Mouse (Mus musculus) liver, embryonic 12.5 days (tissue): Measurements from ENCODE around the gene Ube2h. TPM values are rescaled to one million over a fixed set of nuclear protein-coding genes. Genes with fewer than 3 reads are reported as not detected.

Source experiments
- ATAC-seq: fragments of 200-750 bp; cut with Nextera tagmentation; 2 replicates; pipeline ENCODE4 v1.8.0; 2017; ENCODE audit warnings: moderate number of reproducible peaks, mild to moderate bottlenecking, moderate library complexity
- H3K27ac ChIP-seq: fragments of 300-500 bp; sonication (generic); 2 replicates; pipeline ENCODE4 v1.5.1; 2016; ENCODE audit warnings: mild to moderate bottlenecking
- H3K27me3 ChIP-seq: fragments of 300-500 bp; sonication (generic); replicated peaks from 2 replicates; pipeline ENCODE4 v1.6.1; 2016; ENCODE audit warnings: mild to moderate bottlenecking, moderate library complexity
- H3K36me3 ChIP-seq: fragments of 300-500 bp; sonication (generic); 2 replicates; pipeline ENCODE4 v1.6.1; 2016; ENCODE audit warnings: mild to moderate bottlenecking, moderate library complexity
- H3K4me1 ChIP-seq: fragments of 300-500 bp; sonication (generic); 2 replicates; pipeline ENCODE4 v1.6.1; 2016
- H3K4me2 ChIP-seq: fragments of 300-500 bp; sonication (generic); 2 replicates; pipeline ENCODE4 v1.6.1; 2016; ENCODE audit warnings: mild to moderate bottlenecking, moderate library complexity
- H3K4me3 ChIP-seq: fragments of 300-500 bp; sonication (generic); 2 replicates; pipeline ENCODE4 v1.5.1; 2016; ENCODE audit warnings: mild to moderate bottlenecking, moderate library complexity
- H3K9ac ChIP-seq: fragments of 300-500 bp; sonication (generic); 2 replicates; pipeline ENCODE4 v1.6.1; 2016; ENCODE audit warnings: mild to moderate bottlenecking, moderate library complexity
- H3K9me3 ChIP-seq: fragments of 300-500 bp; sonication (generic); replicated peaks from 2 replicates; pipeline ENCODE4 v1.6.1; 2016; ENCODE audit warnings: mild to moderate bottlenecking, moderate library complexity
- WGBS: fragments of 180-500 bp; shearing (Covaris S2); methylation state at CpG from one replicate; pipeline ENCODE4 v1.1.7; 2016; ENCODE audit not compliant: insufficient replicate concordance; 5-methylcytosine and 5-hydroxymethylcytosine counted together
- polyA plus RNA-seq: library from polyadenylated mRNA; unstranded; fragments of >200 nt; fragmentation: Nextera tagmentation; extraction: Ambion mirVana; gene quantifications from 2 replicates; pipeline ENCODE4 v1.2.1, GENCODE M21; 2016

The Ube2h gene
- polyA plus RNA-seq, 1 experiment from 2014 or later: 31.6 TPM

DNA sequence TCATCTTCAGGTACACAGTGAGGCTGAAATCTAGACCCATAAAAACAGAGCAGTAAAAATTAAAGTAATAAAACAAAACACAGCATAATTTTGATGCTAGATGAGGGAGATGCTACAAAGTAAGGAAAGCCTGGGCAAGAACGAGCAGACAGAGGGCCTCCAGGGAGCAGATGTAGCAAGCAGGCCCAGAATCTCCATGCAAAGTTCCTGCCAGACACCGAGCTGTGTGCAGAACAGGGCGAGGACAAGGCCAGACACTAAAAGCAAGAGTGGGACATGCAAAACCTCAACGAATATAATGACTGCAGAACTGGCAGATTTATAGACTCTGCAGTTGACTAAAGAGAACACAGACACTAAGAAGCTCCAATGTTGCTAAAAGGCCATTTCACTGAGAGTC lies 38.9 kb downstream of the Ube2h start:
- no peak overlapping the region for H3K4me2 ChIP-seq
- H3K27ac ChIP-seq: no peak overlapping the region
- no peaks in the 10 kb centered on the region for H3K9me3 ChIP-seq
- 85% methylated on average over 4 of the region's 4 CpGs for WGBS
- H3K4me1 ChIP-seq: no peaks in the 10 kb centered on the region
- no peak overlapping the region for H3K4me3 ChIP-seq
- no peaks in the 10 kb centered on the region for H3K27me3 ChIP-seq
- H3K36me3 ChIP-seq: peaks cover 68% of the 10 kb centered on the region
- H3K9ac ChIP-seq: no peak overlapping the region
- no peak for ATAC-seq

DNA sequence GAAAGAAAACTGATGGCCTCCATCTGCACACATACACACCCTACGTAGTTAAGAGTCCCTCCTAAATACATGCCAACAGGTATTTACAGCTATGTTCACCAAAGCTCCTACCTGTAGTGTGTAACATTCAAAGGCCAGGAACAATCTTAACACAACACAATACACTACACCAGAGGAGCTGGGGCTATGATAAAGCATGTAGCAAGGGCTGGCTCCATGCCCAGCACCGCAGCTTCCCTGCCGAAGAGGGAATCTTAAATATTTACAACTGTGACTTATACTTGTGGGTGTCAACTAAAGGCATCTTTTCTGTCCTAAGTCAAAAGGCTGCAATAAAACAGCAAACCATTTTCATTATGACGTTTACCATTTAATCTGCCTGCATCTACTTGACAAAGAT lies 41.3 kb downstream of the Ube2h start:
- Histone ChIP-seq H3K4me2 (no peak overlapping the region), H3K9ac (no peak overlapping the region), H3K9me3 (no peaks in the 10 kb centered on the region), H3K27ac (no peak overlapping the region), H3K4me3 (no peak overlapping the region), H3K4me1 (no peaks in the 10 kb centered on the region), H3K36me3 (peaks cover 75% of the 10 kb centered on the region), H3K27me3 (no peaks in the 10 kb centered on the region)
- ATAC-seq: no peak
- WGBS: 75% methylated on average over 4 of the region's 4 CpGs

DNA sequence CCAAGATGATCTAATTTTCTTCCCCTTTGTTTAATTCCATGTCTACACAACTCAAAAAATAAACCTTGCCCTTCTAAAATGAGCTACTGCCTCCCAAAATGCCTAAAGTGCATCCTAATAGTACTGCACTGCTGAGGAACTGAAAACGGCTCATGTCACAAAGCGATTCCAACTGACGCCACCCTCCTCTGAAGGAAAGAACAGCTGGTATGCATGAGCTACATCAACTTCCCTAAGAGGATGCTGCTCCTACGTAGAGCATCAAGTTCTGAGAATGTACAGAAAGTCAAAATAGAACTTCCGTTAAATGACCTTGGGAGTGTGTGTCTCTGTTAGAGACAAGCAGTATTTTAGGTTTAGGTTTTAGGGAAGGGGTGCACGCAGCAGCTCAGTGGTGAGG lies 45.1 kb downstream of the Ube2h start:
- H3K4me2 ChIP-seq: no peak overlapping the region
- no peak for ATAC-seq
- peaks cover 65% of the 10 kb centered on the region for H3K36me3 ChIP-seq
- WGBS: 85% methylated on average over 6 of the region's 6 CpGs
- no peak overlapping the region for H3K27ac ChIP-seq
- H3K9me3 ChIP-seq: no peaks in the 10 kb centered on the region
- H3K9ac ChIP-seq: no peak overlapping the region
- H3K27me3 ChIP-seq: no peaks in the 10 kb centered on the region
- no peaks in the 10 kb centered on the region for H3K4me1 ChIP-seq
- H3K4me3 ChIP-seq: no peak overlapping the region

DNA sequence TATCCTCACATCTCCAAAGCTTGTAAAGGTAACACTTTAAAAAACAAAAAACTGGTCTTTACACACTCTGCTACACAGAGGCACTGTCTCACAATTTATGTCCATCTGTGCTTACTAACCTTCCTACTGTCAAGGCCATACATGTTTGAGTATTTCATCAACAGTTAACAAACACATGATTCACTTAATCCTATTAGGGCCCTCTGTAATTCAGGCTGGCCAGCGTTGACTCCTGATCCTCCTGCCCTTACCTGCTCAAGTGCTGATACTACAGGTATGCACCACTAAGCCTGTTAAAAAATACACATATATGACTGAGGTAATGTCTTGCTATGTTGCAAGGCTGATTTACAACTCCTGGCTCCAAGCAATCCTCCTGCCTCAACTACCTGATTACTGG lies 46.4 kb downstream of the Ube2h start:
- H3K4me3 ChIP-seq: no peak overlapping the region
- peaks cover 71% of the 10 kb centered on the region for H3K36me3 ChIP-seq
- H3K9me3 ChIP-seq: no peaks in the 10 kb centered on the region
- WGBS: 83% methylated on average over 1 of the region's 1 CpGs
- no peak overlapping the region for H3K9ac ChIP-seq
- H3K27me3 ChIP-seq: no peaks in the 10 kb centered on the region
- no peaks in the 10 kb centered on the region; the same call in 1 of the 2 replicates for H3K4me1 ChIP-seq
- no peak overlapping the region for H3K27ac ChIP-seq
- no peak overlapping the region for H3K4me2 ChIP-seq
- ATAC-seq: no peak

DNA sequence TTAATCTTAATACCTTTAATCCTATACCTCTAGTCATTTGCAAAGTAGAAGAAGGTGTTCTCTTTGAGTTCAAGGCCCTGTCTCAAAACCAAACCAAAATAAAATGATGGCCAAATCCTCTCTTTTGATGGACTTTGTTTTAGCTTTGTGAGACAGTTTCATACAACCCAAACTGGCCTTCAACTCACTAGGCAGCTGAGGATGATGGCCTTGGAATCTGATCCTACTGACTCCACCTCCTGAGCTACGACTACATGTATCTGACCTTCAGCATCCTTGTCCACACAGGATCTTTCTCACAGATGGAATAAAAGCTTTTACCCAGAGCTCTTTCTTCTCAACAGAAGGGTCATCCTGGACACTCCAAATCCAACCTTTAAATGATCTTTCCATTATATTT lies 48.5 kb downstream of the Ube2h start:
- no peak overlapping the region for H3K9ac ChIP-seq
- no peak overlapping the region for H3K4me2 ChIP-seq
- H3K4me1 ChIP-seq: no peaks in the 10 kb centered on the region; the same call in 1 of the 2 replicates
- no peak overlapping the region for H3K4me3 ChIP-seq
- H3K27ac ChIP-seq: no peak overlapping the region
- H3K36me3 ChIP-seq: peaks cover 67% of the 10 kb centered on the region
- no peaks in the 10 kb centered on the region for H3K9me3 ChIP-seq
- no peak for ATAC-seq
- 70% methylated on average over 1 of the region's 1 CpGs for WGBS
- H3K27me3 ChIP-seq: no peaks in the 10 kb centered on the region

DNA sequence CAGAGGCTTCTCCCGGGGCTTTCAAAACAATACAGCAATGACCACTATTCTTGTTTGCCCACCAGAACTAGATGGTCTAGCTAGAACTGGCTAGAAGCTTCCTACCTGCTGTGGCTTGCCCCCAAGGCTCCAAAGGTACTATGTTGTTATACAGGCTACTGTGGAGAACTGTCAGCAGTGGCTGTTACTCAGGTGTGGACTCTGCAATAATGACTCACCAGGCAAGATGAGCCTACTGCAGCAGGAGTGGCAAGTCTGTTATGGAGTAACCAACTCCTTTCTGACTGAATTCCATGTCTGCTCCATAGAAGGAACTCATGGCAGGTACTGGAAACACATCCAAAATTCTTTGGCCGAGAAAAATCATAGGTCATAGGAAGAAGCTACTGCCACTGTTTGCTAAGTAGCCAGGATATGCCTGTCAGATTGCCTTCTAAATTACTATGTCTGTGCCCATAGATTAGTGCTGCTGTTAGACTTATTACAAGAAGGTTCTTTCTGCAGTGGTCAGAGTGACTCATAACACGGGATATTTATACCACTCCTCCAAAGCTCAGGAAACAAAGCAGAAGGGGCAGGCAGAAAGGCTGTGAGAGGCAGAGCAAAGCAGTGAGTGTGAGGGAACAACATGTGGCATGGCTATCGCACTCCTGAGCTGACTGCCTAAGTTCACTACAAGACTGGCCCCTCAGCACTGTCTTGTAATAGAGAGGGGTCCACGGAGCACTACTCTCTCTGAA lies 51.9 kb downstream of the Ube2h start:
- Histone ChIP-seq H3K4me3 (no peak overlapping the region), H3K27ac (no peak overlapping the region), H3K4me1 (no peaks in the 10 kb centered on the region; the same call in 1 of the 2 replicates), H3K36me3 (peaks cover 36% of the 10 kb centered on the region), H3K9me3 (no peaks in the 10 kb centered on the region), H3K27me3 (no peaks in the 10 kb centered on the region), H3K9ac (no peak overlapping the region), H3K4me2 (no peak overlapping the region)
- 76% methylated on average over 5 of the region's 5 CpGs for WGBS
- ATAC-seq: no peak

DNA sequence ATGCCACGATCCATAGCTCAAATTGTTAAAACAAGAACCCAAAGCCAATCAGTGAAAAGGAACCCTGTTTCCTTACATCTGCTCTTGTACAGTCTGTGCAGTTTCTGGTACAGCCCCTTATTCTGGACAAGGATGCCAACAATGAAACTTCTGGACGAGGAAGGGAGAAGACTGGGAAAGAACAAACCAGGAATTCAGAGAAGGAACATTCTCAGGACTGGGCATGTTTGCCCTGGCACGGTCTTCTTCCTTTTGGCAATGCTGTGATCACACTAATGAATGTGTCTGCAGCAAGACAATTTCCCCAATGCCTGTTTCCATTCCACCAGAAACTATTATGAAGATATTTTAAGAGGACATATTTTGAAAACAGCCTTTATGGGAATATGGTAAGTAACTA lies 55.6 kb downstream of the Ube2h start:
- Histone ChIP-seq H3K4me2 (no peak overlapping the region), H3K4me1 (peaks cover 17% of the 10 kb centered on the region), H3K36me3 (peaks cover 24% of the 10 kb centered on the region), H3K27me3 (no peaks in the 10 kb centered on the region), H3K9ac (no peak overlapping the region), H3K27ac (no peak overlapping the region), H3K9me3 (no peaks in the 10 kb centered on the region), H3K4me3 (no peak overlapping the region)
- ATAC-seq: no peak
- WGBS: 79% methylated on average over 3 of the region's 3 CpGs

DNA sequence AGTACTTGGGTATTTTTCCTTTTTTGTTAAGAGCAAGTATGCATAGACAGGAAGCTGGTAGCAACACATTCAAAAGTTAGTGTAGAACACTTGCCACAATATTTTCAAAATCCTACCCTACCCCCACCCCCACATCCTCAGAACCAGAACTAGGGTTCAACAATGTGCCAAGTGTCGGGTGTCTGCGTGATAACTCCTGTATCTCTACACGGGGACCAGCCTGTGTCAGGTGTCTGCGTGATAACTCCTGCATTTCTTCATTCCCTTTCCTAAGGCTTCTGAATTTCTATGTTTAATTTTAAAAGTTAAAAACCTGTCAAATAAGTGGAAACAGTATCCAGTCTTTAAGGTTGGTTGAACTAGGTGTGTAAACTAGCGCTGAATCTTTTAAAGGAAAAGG lies 58.4 kb downstream of the Ube2h start:
- H3K4me2 ChIP-seq: no peak overlapping the region
- peaks cover 19% of the 10 kb centered on the region for H3K4me1 ChIP-seq
- no peaks in the 10 kb centered on the region for H3K27me3 ChIP-seq
- ATAC-seq: no peak
- no peak overlapping the region for H3K4me3 ChIP-seq
- no peaks in the 10 kb centered on the region for H3K9me3 ChIP-seq
- no peak overlapping the region for H3K27ac ChIP-seq
- 50% methylated on average over 5 of the region's 5 CpGs for WGBS
- no peak overlapping the region for H3K9ac ChIP-seq
- H3K36me3 ChIP-seq: peaks cover 12% of the 10 kb centered on the region

DNA sequence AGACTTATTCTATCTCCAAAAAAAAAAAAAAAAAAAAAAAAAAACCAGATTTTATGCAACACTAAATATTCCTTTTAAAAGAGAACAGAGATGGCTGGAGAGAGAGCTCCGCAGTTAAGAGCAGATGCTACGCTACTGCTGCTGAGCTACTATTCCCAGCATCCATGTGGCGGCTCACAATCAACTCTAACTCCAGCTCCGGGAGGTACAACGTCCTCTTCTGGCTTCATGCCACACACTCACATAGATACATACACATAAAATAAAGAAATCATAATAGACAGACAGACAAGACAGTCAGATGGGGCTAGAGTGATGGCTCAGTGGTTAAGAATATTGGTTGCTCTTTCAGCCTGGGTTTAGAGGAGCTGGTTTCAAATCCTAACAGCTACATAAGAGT lies 58.9 kb downstream of the Ube2h start:
- H3K4me1 ChIP-seq: peaks cover 19% of the 10 kb centered on the region
- H3K4me3 ChIP-seq: no peak overlapping the region
- no peak overlapping the region for H3K4me2 ChIP-seq
- no peak overlapping the region for H3K9ac ChIP-seq
- H3K36me3 ChIP-seq: peaks cover 17% of the 10 kb centered on the region
- no peak for ATAC-seq
- 88% methylated on average over 5 of the region's 5 CpGs for WGBS
- no peak overlapping the region for H3K27ac ChIP-seq
- no peaks in the 10 kb centered on the region for H3K27me3 ChIP-seq
- H3K9me3 ChIP-seq: no peaks in the 10 kb centered on the region

DNA sequence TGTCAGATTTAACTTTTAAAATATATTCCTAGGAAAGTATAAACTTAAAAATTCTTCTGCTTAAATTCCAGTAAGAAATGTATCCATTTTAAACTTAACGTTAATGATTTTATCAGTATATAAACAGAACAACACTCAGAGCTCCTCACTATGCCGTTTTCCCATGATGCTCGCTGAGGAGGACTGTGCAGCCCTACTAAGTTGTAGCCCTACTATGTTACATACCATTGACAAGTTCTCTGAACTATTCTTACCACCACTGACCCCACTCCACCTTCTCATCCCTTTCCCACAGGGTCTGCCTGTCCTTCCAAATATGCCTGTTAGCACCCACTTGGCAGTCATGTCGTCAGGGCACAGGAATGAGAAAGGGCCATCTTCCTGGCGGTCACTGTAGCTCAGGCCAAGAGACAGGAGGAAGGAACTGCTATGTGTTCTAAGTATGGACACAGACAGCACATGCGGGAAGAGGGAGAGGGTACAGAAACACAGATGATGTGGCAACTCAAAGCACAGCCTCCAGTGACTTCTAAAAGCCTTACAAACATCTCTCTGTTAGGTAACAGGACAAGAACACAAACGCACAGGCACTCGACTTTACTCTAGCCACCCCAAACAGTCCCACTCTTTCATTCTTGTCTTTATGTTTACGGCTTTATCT lies 60.9 kb downstream of the Ube2h start:
- no peak overlapping the region for H3K4me2 ChIP-seq
- no peaks in the 10 kb centered on the region for H3K9me3 ChIP-seq
- H3K27me3 ChIP-seq: no peaks in the 10 kb centered on the region
- WGBS: 70% methylated on average over 9 of the region's 9 CpGs
- H3K9ac ChIP-seq: no peak overlapping the region
- no peak overlapping the region for H3K4me3 ChIP-seq
- ATAC-seq: no peak
- H3K4me1 ChIP-seq: peaks cover 19% of the 10 kb centered on the region
- no peak overlapping the region for H3K27ac ChIP-seq
- peaks cover 31% of the 10 kb centered on the region for H3K36me3 ChIP-seq

DNA sequence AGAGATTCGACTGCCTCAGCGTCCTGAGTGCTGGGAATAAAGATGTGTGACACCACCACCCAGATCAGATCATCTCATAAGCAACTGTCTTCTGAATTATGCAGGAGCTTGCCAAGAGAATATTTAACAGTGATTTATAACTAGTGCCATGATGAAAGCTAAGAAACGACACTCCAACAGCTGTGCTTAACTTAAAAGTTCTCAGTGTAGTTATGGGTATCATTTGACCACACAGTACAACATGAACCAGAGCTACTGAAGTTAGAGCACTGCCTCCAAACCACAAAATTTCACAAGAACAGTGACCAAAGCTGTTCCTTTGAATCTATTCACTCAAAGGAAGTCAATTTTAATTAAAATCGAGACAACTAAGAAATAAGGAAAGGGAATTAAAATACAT lies 61.4 kb downstream of the Ube2h start:
- no peak for ATAC-seq
- Histone ChIP-seq H3K9ac (no peak overlapping the region), H3K27ac (no peak overlapping the region), H3K4me1 (peaks cover 19% of the 10 kb centered on the region), H3K27me3 (no peaks in the 10 kb centered on the region), H3K4me2 (no peak overlapping the region), H3K36me3 (peaks cover 31% of the 10 kb centered on the region), H3K9me3 (no peaks in the 10 kb centered on the region), H3K4me3 (no peak overlapping the region)
- WGBS: 59% methylated on average over 4 of the region's 4 CpGs

DNA sequence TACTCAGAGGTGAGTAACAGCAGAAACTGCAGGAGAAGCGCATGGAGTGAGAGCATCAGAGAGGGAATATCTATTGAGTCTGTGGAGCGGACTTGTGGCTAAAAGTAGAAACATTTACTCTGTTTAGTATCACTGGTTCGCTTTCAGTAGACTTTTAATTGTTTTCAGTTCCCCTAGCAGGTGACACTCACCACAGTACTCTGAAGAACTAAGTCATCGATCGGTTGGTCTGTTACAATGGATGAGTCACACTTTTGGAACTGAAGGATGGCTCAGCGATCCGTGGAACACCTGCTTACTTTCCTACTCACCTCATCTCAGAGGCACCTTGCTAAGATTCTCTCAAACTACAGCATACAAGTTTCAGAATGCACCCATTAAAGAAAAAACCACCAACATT lies 64.2 kb downstream of the Ube2h start:
- Histone ChIP-seq H3K4me3 (no peak overlapping the region), H3K36me3 (peaks cover 40% of the 10 kb centered on the region), H3K27ac (no peak overlapping the region), H3K9me3 (no peaks in the 10 kb centered on the region), H3K4me1 (peaks cover 15% of the 10 kb centered on the region), H3K27me3 (no peaks in the 10 kb centered on the region), H3K9ac (no peak overlapping the region), H3K4me2 (no peak overlapping the region)
- WGBS: 88% methylated on average over 7 of the region's 7 CpGs
- ATAC-seq: no peak
